Mouse (Mus musculus): ENCODE data around the gene Ahsa2. TPM values are rescaled to one million over a fixed set of nuclear protein-coding genes. Genes with fewer than 3 reads are reported as not detected.
A peak's percentile ranks its signal among the peaks of the same experiment; 100 is the strongest.
"Not testable (repeated sequence)": the region's sequence is repeated elsewhere in the genome, so short reads cannot be mapped to it uniquely, and the experiment has no call there.

Gene Ahsa2
- polyA plus RNA-seq, 1 experiment from 2014 or later, result 22.0 TPM

- peak overlapping the region; percentile 33; the same call in 1 of the 2 replicates for H3K4me3 ChIP-seq (ENCODE audit: low read depth, low read length)
- H3K9me3 ChIP-seq (ENCODE audit: low read length), result no peaks in the 10 kb centered on the region
- DNase-seq (ENCODE audit: low spot score) (no peak), ATAC-seq (no peak)
- no peak for TF ChIP-seq CTCF (IDR thresholded peaks at IDR 0.05)
- TF ChIP-seq EP300 (IDR thresholded peaks at IDR 0.05), result no peak
- no peaks in the 10 kb centered on the region; the same call in 1 of the 2 replicates for H3K36me3 ChIP-seq (ENCODE audit: insufficient read depth, low read length)
- 33% methylated on average over 5 of the region's 5 CpGs for WGBS
- no peaks in the 10 kb centered on the region for H3K27me3 ChIP-seq (replicated peaks; ENCODE audit: insufficient read depth, low read length)
- no peak overlapping the region for H3K9ac ChIP-seq (replicated peaks; ENCODE audit: low read depth)
- peak overlapping the region; percentile 72 for H3K4me2 ChIP-seq (replicated peaks; ENCODE audit: low read depth, low read length)
- peaks cover 9% of the 10 kb centered on the region; the same call in 1 of the 2 replicates for H3K4me1 ChIP-seq (ENCODE audit: insufficient read depth, low read depth, low read length)
- H3K27ac ChIP-seq (ENCODE audit: low read length), result no peak overlapping the region
These were observed 779 bp upstream of the Ahsa2 start for GRCm38 (mm10) chr11:23498609-23499008.

- Histone ChIP-seq H3K4me3 (ENCODE audit: low read depth, low read length) (peak overlapping the region; percentile 86), H3K4me2 (replicated peaks; ENCODE audit: low read depth, low read length) (peak overlapping the region; percentile 72), H3K9me3 (ENCODE audit: low read length) (no peaks in the 10 kb centered on the region), H3K27ac (ENCODE audit: low read length) (peak overlapping the region; percentile 93), H3K9ac (replicated peaks; ENCODE audit: low read depth) (peak overlapping the region; percentile 75), H3K4me1 (ENCODE audit: insufficient read depth, low read depth, low read length) (peaks cover 9% of the 10 kb centered on the region; the same call in 1 of the 2 replicates), H3K27me3 (replicated peaks; ENCODE audit: insufficient read depth, low read length) (no peaks in the 10 kb centered on the region), H3K36me3 (ENCODE audit: insufficient read depth, low read length) (peaks cover 11% of the 10 kb centered on the region; the same call in 1 of the 2 replicates)
- WGBS, result under 1% methylated on average over 19 of the region's 22 CpGs
- ATAC-seq (peak; percentile 69), DNase-seq (ENCODE audit: low spot score) (peak; percentile 86)
- TF ChIP-seq CTCF (IDR thresholded peaks at IDR 0.05), result no peak
- TF ChIP-seq EP300 (IDR thresholded peaks at IDR 0.05), result no peak
These were observed 504 bp downstream of the Ahsa2 start for GRCm38 (mm10) chr11:23497335-23497717.

GRCm38 (mm10) chr11:23496661-23497060 is 1.2 kb downstream of the Ahsa2 start:
- 42% methylated on average over 6 of the region's 6 CpGs for WGBS

GRCm38 (mm10) chr11:23495231-23495630 is 2.6 kb downstream of the Ahsa2 start:
- Histone ChIP-seq H3K9ac (replicated peaks; ENCODE audit: low read depth) (no peak overlapping the region), H3K9me3 (ENCODE audit: low read length) (no peaks in the 10 kb centered on the region), H3K4me2 (replicated peaks; ENCODE audit: low read depth, low read length) (no peak overlapping the region), H3K27me3 (replicated peaks; ENCODE audit: insufficient read depth, low read length) (no peaks in the 10 kb centered on the region), H3K27ac (ENCODE audit: low read length) (no peak overlapping the region), H3K36me3 (ENCODE audit: insufficient read depth, low read length) (peaks cover 30% of the 10 kb centered on the region; the same call in 1 of the 2 replicates), H3K4me3 (ENCODE audit: low read depth, low read length) (no peak overlapping the region), H3K4me1 (ENCODE audit: insufficient read depth, low read depth, low read length) (peaks cover 9% of the 10 kb centered on the region; the same call in 1 of the 2 replicates)
- TF ChIP-seq CTCF (IDR thresholded peaks at IDR 0.05) (no peak), EP300 (IDR thresholded peaks at IDR 0.05) (no peak)
- ATAC-seq (no peak), DNase-seq (ENCODE audit: low spot score) (no peak)
- WGBS, result 94% methylated on average over 6 of the region's 6 CpGs

More at GRCm38 (mm10) chr11:23496661-23497060, 1.2 kb downstream of the Ahsa2 start:
- Histone ChIP-seq H3K4me3 (ENCODE audit: low read depth, low read length) (peak overlapping the region; percentile 86; the same call in 1 of the 2 replicates), H3K4me2 (replicated peaks; ENCODE audit: low read depth, low read length) (peak overlapping the region; percentile 72), H3K36me3 (ENCODE audit: insufficient read depth, low read length) (peaks cover 17% of the 10 kb centered on the region; the same call in 1 of the 2 replicates), H3K9ac (replicated peaks; ENCODE audit: low read depth) (peak overlapping the region; percentile 75; the same call in 1 of the 2 replicates), H3K9me3 (ENCODE audit: low read length) (no peaks in the 10 kb centered on the region), H3K27me3 (replicated peaks; ENCODE audit: insufficient read depth, low read length) (no peaks in the 10 kb centered on the region), H3K4me1 (ENCODE audit: insufficient read depth, low read depth, low read length) (peaks cover 9% of the 10 kb centered on the region; the same call in 1 of the 2 replicates), H3K27ac (ENCODE audit: low read length) (no peak overlapping the region)
- no peak for TF ChIP-seq CTCF (IDR thresholded peaks at IDR 0.05)
- TF ChIP-seq EP300 (IDR thresholded peaks at IDR 0.05), result no peak
- ATAC-seq, result no peak
- no peak for DNase-seq (ENCODE audit: low spot score)

- Histone ChIP-seq H3K9ac (replicated peaks; ENCODE audit: low read depth) (no peak overlapping the region), H3K4me1 (ENCODE audit: insufficient read depth, low read depth, low read length) (peaks cover 9% of the 10 kb centered on the region; the same call in 1 of the 2 replicates), H3K27me3 (replicated peaks; ENCODE audit: insufficient read depth, low read length) (no peaks in the 10 kb centered on the region), H3K4me3 (ENCODE audit: low read depth, low read length) (no peak overlapping the region), H3K9me3 (ENCODE audit: low read length) (no peaks in the 10 kb centered on the region), H3K4me2 (replicated peaks; ENCODE audit: low read depth, low read length) (no peak overlapping the region), H3K36me3 (ENCODE audit: insufficient read depth, low read length) (peaks cover 59% of the 10 kb centered on the region; the same call in 1 of the 2 replicates), H3K27ac (ENCODE audit: low read length) (no peak overlapping the region)
- DNase-seq (ENCODE audit: low spot score), result no peak
- no peak for TF ChIP-seq CTCF (IDR thresholded peaks at IDR 0.05)
- no peak for TF ChIP-seq EP300 (IDR thresholded peaks at IDR 0.05)
- WGBS, result 86% methylated on average over 4 of the region's 4 CpGs
- no peak for ATAC-seq
These were observed 5.6 kb downstream of the Ahsa2 start for GRCm38 (mm10) chr11:23492048-23492790.

DNA sequence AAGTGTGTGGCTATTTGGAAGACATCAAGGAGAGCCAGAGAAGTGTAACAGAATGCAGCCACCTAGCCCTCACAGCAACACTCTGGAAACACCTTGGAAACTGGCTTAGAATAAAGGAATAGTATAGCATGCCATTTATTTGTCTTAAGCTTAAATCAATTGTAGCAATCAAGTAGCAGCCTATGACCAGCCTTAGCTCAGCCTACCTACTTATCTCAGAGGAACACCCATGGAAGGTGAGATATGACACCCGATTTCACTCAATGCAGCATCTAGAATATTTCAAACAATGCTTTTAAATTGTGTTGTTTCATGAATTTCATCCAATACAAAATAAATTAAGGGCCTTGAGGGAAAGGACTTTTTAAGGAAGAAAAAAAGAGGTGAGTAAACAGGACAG is 7.9 kb downstream of the Ahsa2 start:
- Histone ChIP-seq H3K9me3 (ENCODE audit: low read length) (no peaks in the 10 kb centered on the region), H3K4me3 (ENCODE audit: low read depth, low read length) (no peak overlapping the region), H3K27ac (ENCODE audit: low read length) (no peak overlapping the region), H3K4me2 (replicated peaks; ENCODE audit: low read depth, low read length) (no peak overlapping the region), H3K27me3 (replicated peaks; ENCODE audit: insufficient read depth, low read length) (no peaks in the 10 kb centered on the region), H3K9ac (replicated peaks; ENCODE audit: low read depth) (no peak overlapping the region), H3K36me3 (ENCODE audit: insufficient read depth, low read length) (peaks cover 63% of the 10 kb centered on the region; the same call in 1 of the 2 replicates), H3K4me1 (ENCODE audit: insufficient read depth, low read depth, low read length) (no peaks in the 10 kb centered on the region)
- whole genome bisulfite sequencing, result 94% methylated on average over 1 of the region's 1 CpGs
- no peak for TF ChIP-seq EP300 (IDR thresholded peaks at IDR 0.05)
- no peak for TF ChIP-seq CTCF (IDR thresholded peaks at IDR 0.05)
- DNase-seq (ENCODE audit: low spot score) (no peak), ATAC-seq (no peak)

GRCm38 (mm10) chr11:23465862-23466261 is 32.0 kb downstream of the Ahsa2 start:
- 89% methylated on average over 2 of the region's 2 CpGs for WGBS
- H3K9me3 ChIP-seq (ENCODE audit: low read length); DNase-seq (ENCODE audit: low spot score); ATAC-seq; H3K4me3 ChIP-seq (ENCODE audit: low read depth, low read length); H3K4me1 ChIP-seq (ENCODE audit: insufficient read depth, low read depth, low read length); H3K9ac ChIP-seq (replicated peaks; ENCODE audit: low read depth); H3K27ac ChIP-seq (ENCODE audit: low read length); H3K4me2 ChIP-seq (replicated peaks; ENCODE audit: low read depth, low read length); H3K36me3 ChIP-seq (ENCODE audit: insufficient read depth, low read length); H3K27me3 ChIP-seq (replicated peaks; ENCODE audit: insufficient read depth, low read length): not testable (repeated sequence)

Data from lung, postnatal 0 days (tissue).